Mouse (Mus musculus) midbrain, embryonic 14.5 days (tissue): ENCODE results near the gene Acadvl. TPM values are rescaled to one million over a fixed set of nuclear protein-coding genes. Genes with fewer than 3 reads are reported as not detected.
A peak's percentile ranks its signal among the peaks of the same experiment; 100 is the strongest.
"Not testable (repeated sequence)": the region's sequence is repeated elsewhere in the genome, so short reads cannot be mapped to it uniquely, and the experiment has no call there.

ENCODE experiments used
- ATAC-seq: fragments of 200-750 bp; cut with Nextera tagmentation; 2 replicates; pipeline ENCODE4 v1.8.0; 2017; ENCODE audit warnings: moderate number of reproducible peaks, moderate library complexity; ENCODE audit not compliant: low FRiP score, low TSS enrichment
- DNase-seq: peaks from one replicate; pipeline ENCODE4 v3.0.0-alpha.2; 2015
- H3K27ac ChIP-seq: fragments of 300-500 bp; sonication (generic); replicated peaks from 2 replicates; pipeline ENCODE4 v1.5.1; 2014; ENCODE audit warnings: mild to moderate bottlenecking, low read depth, low read length, moderate library complexity
- H3K27me3 ChIP-seq: fragments of 300-500 bp; sonication (generic); 2 replicates; pipeline ENCODE4 v1.6.1; 2014; ENCODE audit warnings: low read length, control low read depth, mixed read lengths; ENCODE audit not compliant: control insufficient read depth, insufficient read depth
- H3K36me3 ChIP-seq: fragments of 300-500 bp; sonication (generic); 2 replicates; pipeline ENCODE4 v1.6.1; 2014; ENCODE audit warnings: low read length, control low read depth; ENCODE audit not compliant: control insufficient read depth, insufficient read depth
- H3K4me1 ChIP-seq: fragments of 300-500 bp; sonication (generic); 2 replicates; pipeline ENCODE4 v1.6.1; 2014; ENCODE audit warnings: mild to moderate bottlenecking, antibody characterized with exemption, low read length, control low read depth; ENCODE audit not compliant: control insufficient read depth, insufficient read depth
- H3K4me2 ChIP-seq: fragments of 300-500 bp; sonication (generic); 2 replicates; pipeline ENCODE4 v1.6.1; 2014; ENCODE audit warnings: mild to moderate bottlenecking, low read length, moderate library complexity
- H3K4me3 ChIP-seq: fragments of 300-500 bp; sonication (generic); replicated peaks from 2 replicates; pipeline ENCODE4 v1.5.1; 2014; ENCODE audit warnings: low read depth, low read length
- H3K9ac ChIP-seq: fragments of 300-500 bp; sonication (generic); replicated peaks from 2 replicates; pipeline ENCODE4 v1.6.1; 2014; ENCODE audit warnings: mild to moderate bottlenecking, low read length, moderate library complexity
- H3K9me3 ChIP-seq: fragments of 300-500 bp; sonication (generic); 2 replicates; pipeline ENCODE4 v1.6.1; 2016; ENCODE audit warnings: low read length, control low read depth, mixed read lengths; ENCODE audit not compliant: control insufficient read depth
- WGBS: fragments of 180-500 bp; shearing (Covaris S2); extraction: QIAGEN DNeasy Blood & Tissue Kit; methylation state at CpG from one replicate; pipeline ENCODE4 v1.1.7; 2014; 5-methylcytosine and 5-hydroxymethylcytosine counted together
- polyA plus RNA-seq: library from polyadenylated mRNA; unstranded; fragments of >200 nt; fragmentation: Nextera tagmentation; extraction: Ambion mirVana; gene quantifications from 2 replicates; pipeline ENCODE4 v1.2.1, GENCODE M21; 2014

Gene Acadvl
- polyA plus RNA-seq, 1 experiment from 2014 or later = 49.6 TPM

GRCm38 (mm10) chr11:70016177-70016576 is 966 bp upstream of the Acadvl start:
- not testable (repeated sequence) for H3K4me3 ChIP-seq, DNase-seq, H3K9ac ChIP-seq, H3K4me2 ChIP-seq, H3K9me3 ChIP-seq, H3K27ac ChIP-seq, ATAC-seq, H3K27me3 ChIP-seq
- Histone ChIP-seq H3K4me1 (peaks cover 42% of the 10 kb centered on the region), H3K36me3 (peaks cover 30% of the 10 kb centered on the region)
- WGBS = 71% methylated on average over 2 of the region's 2 CpGs

GRCm38 (mm10) chr11:70015677-70016076 is 466 bp upstream of the Acadvl start:
- no peak for DNase-seq
- no peaks in the 10 kb centered on the region for H3K27me3 ChIP-seq
- 68% methylated on average over 6 of the region's 6 CpGs for WGBS
- H3K4me1 ChIP-seq = peaks cover 40% of the 10 kb centered on the region
- H3K4me3 ChIP-seq = peak overlapping the region; percentile 56
- no peak overlapping the region; the same call in 1 of the 2 replicates for H3K9ac ChIP-seq
- H3K36me3 ChIP-seq = peaks cover 35% of the 10 kb centered on the region
- ATAC-seq = no peak
- peak overlapping the region; percentile 76 for H3K4me2 ChIP-seq
- 0 out of 2 replicates have a peak overlapping the region, but pooled peaks have one; percentile 70 for H3K27ac ChIP-seq
- H3K9me3 ChIP-seq = no peaks in the 10 kb centered on the region

- WGBS = 66% methylated on average over 5 of the region's 5 CpGs
- DNase-seq = no peak
- no peak overlapping the region for H3K4me2 ChIP-seq
- H3K27me3 ChIP-seq = no peaks in the 10 kb centered on the region
- peaks cover 52% of the 10 kb centered on the region for H3K36me3 ChIP-seq
- no peak overlapping the region for H3K27ac ChIP-seq
- peaks cover 24% of the 10 kb centered on the region for H3K4me1 ChIP-seq
- H3K4me3 ChIP-seq = peak overlapping the region; percentile 56; the same call in 1 of the 2 replicates
- no peak for ATAC-seq
- H3K9ac ChIP-seq = no peak overlapping the region; the same call in 1 of the 2 replicates
- H3K9me3 ChIP-seq = no peaks in the 10 kb centered on the region
Measured at GRCm38 (mm10) chr11:70014051-70014450, 1.2 kb downstream of the Acadvl start.

GRCm38 (mm10) chr11:70013408-70013807 is 1.8 kb downstream of the Acadvl start:
- 85% methylated on average over 3 of the region's 3 CpGs for WGBS
- Histone ChIP-seq H3K36me3 (peaks cover 58% of the 10 kb centered on the region), H3K9ac (no peak overlapping the region), H3K27ac (no peak overlapping the region), H3K4me1 (peaks cover 22% of the 10 kb centered on the region), H3K9me3 (no peaks in the 10 kb centered on the region), H3K4me2 (no peak overlapping the region), H3K4me3 (no peak overlapping the region), H3K27me3 (no peaks in the 10 kb centered on the region)
- DNase-seq (no peak), ATAC-seq (no peak)

- Histone ChIP-seq H3K36me3 (peaks cover 63% of the 10 kb centered on the region), H3K27ac (no peak overlapping the region), H3K4me2 (no peak overlapping the region), H3K9ac (no peak overlapping the region), H3K4me1 (peaks cover 22% of the 10 kb centered on the region), H3K4me3 (no peak overlapping the region), H3K9me3 (no peaks in the 10 kb centered on the region), H3K27me3 (no peaks in the 10 kb centered on the region)
- DNase-seq (no peak), ATAC-seq (no peak)
- 88% methylated on average over 9 of the region's 9 CpGs for WGBS
Measured at GRCm38 (mm10) chr11:70012931-70013330, 2.3 kb downstream of the Acadvl start.

GRCm38 (mm10) chr11:70010961-70011360 is 4.2 kb downstream of the Acadvl start:
- H3K27me3 ChIP-seq = no peaks in the 10 kb centered on the region
- no peak for DNase-seq
- no peaks in the 10 kb centered on the region for H3K9me3 ChIP-seq
- H3K4me3 ChIP-seq = no peak overlapping the region
- H3K4me2 ChIP-seq = no peak overlapping the region
- peaks cover 10% of the 10 kb centered on the region for H3K4me1 ChIP-seq
- no peak overlapping the region for H3K9ac ChIP-seq
- no peak for ATAC-seq
- no peak overlapping the region for H3K27ac ChIP-seq
- H3K36me3 ChIP-seq = peaks cover 83% of the 10 kb centered on the region
- 78% methylated on average over 10 of the region's 10 CpGs for WGBS

- Histone ChIP-seq H3K4me2 (no peak overlapping the region), H3K36me3 (peaks cover 87% of the 10 kb centered on the region), H3K4me3 (no peak overlapping the region), H3K9me3 (no peaks in the 10 kb centered on the region), H3K27ac (no peak overlapping the region), H3K4me1 (peaks cover 10% of the 10 kb centered on the region), H3K9ac (no peak overlapping the region), H3K27me3 (no peaks in the 10 kb centered on the region)
- 87% methylated on average over 12 of the region's 12 CpGs for WGBS
- no peak for ATAC-seq
- DNase-seq = no peak
Measured at GRCm38 (mm10) chr11:70010548-70010947, 4.7 kb downstream of the Acadvl start.

- Histone ChIP-seq H3K27me3 (no peaks in the 10 kb centered on the region), H3K4me3 (no peak overlapping the region), H3K4me1 (peaks cover 7% of the 10 kb centered on the region), H3K36me3 (peaks cover 92% of the 10 kb centered on the region), H3K27ac (no peak overlapping the region), H3K9me3 (no peaks in the 10 kb centered on the region), H3K9ac (no peak overlapping the region), H3K4me2 (no peak overlapping the region)
- WGBS = 91% methylated on average over 6 of the region's 6 CpGs
- DNase-seq = no peak
- ATAC-seq = no peak
Measured at GRCm38 (mm10) chr11:70010033-70010432, 5.2 kb downstream of the Acadvl start.

GRCm38 (mm10) chr11:70005521-70005920 is 9.7 kb downstream of the Acadvl start:
- WGBS = 48% methylated on average over 5 of the region's 5 CpGs
- ATAC-seq = no peak
- DNase-seq = peak; percentile 43

More at GRCm38 (mm10) chr11:70005521-70005920, 9.7 kb downstream of the Acadvl start:
- no peak overlapping the region for H3K4me3 ChIP-seq
- no peak overlapping the region for H3K4me2 ChIP-seq
- H3K9ac ChIP-seq = no peak overlapping the region
- H3K27ac ChIP-seq = no peak overlapping the region
- H3K4me1 ChIP-seq = peaks cover 22% of the 10 kb centered on the region
- no peaks in the 10 kb centered on the region for H3K27me3 ChIP-seq
- peaks cover 62% of the 10 kb centered on the region for H3K36me3 ChIP-seq
- H3K9me3 ChIP-seq = no peaks in the 10 kb centered on the region
